Mouse (Mus musculus): ENCODE results near the gene Ifi203. TPM values are rescaled to one million over a fixed set of nuclear protein-coding genes. Genes with fewer than 3 reads are reported as not detected.
A peak's percentile ranks its signal among the peaks of the same experiment; 100 is the strongest.
"Not testable (repeated sequence)": the region's sequence is repeated elsewhere in the genome, so short reads cannot be mapped to it uniquely, and the experiment has no call there.

Ifi203 gene
- polyA plus RNA-seq, 1 experiment, result 9.9 TPM

DNA sequence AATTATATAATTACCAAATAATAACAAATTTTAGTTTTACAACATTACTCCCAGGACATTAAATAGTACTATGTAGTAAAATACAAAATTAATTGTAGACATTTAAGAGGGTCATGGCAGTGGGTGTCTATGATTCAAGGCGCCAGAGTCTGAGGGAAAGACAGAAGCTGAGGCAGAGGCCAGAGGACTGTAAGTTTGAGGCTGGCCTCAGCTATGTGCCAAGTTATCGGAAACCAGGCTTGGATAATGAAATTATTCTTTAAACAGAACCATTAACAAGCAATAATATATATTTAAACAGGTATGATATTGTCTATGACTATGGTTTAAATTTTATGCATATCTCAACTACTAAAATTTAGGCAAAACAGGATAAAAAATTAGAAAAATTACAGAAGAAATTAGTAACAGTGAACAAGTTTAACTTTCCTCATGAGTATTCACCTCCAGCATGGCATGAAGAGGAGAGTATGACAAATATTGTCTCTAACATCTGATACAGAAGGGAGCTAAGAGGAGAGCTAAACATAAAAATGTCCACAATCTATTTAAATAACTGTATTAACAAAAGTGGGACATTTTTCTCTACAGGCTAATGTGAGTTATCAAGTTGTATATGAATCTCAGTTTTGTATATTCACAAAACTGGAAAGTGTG, 30.5 kb downstream of the Ifi203 start:
- Histone ChIP-seq H3K27ac (ENCODE audit: insufficient read depth, low read depth, low read length) (no peak overlapping the region), H3K4me3 (ENCODE audit: insufficient read depth, low read depth, low read length) (no peak overlapping the region), H3K4me1 (ENCODE audit: control insufficient read depth, insufficient read depth, low read length) (no peaks in the 10 kb centered on the region), H3K27me3 (replicated peaks; ENCODE audit: control insufficient read depth, insufficient read depth, low read length) (no peaks in the 10 kb centered on the region), H3K36me3 (ENCODE audit: control insufficient read depth, insufficient read depth, low read length) (no peaks in the 10 kb centered on the region)
- no peak for DNase-seq
- WGBS, result 81% methylated on average over 2 of the region's 2 CpGs
- TF ChIP-seq CTCF (conservative IDR thresholded peaks at IDR 0.05; ENCODE audit: insufficient read depth, insufficient read length, low read depth, low read length) (no peak), POLR2A (IDR thresholded peaks at IDR 0.05; ENCODE audit: low read depth, low read length) (no peak)

DNA sequence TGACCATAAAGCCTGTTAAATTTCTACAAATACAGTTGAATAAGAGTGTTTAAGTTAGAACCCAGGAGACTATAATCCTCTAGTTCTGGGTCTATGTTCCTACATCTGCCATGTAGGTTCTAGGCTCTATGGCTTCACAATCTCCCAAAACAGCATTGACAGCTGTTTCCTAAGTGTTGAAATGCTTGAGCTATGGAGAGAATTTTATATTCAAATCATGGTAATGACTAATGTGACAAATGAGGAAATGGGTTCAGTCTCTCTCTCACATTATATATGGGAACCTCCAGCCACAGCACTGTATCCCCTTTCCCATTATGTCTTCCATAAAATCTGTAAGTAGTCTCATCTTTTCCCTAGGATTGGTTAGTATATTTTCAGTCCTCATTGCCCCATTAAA, 34.1 kb downstream of the Ifi203 start:
- H3K27ac ChIP-seq (ENCODE audit: insufficient read depth, low read depth, low read length); DNase-seq; H3K36me3 ChIP-seq (ENCODE audit: control insufficient read depth, insufficient read depth, low read length); H3K4me1 ChIP-seq (ENCODE audit: control insufficient read depth, insufficient read depth, low read length); H3K27me3 ChIP-seq (replicated peaks; ENCODE audit: control insufficient read depth, insufficient read depth, low read length); H3K4me3 ChIP-seq (ENCODE audit: insufficient read depth, low read depth, low read length): not testable (repeated sequence)

DNA sequence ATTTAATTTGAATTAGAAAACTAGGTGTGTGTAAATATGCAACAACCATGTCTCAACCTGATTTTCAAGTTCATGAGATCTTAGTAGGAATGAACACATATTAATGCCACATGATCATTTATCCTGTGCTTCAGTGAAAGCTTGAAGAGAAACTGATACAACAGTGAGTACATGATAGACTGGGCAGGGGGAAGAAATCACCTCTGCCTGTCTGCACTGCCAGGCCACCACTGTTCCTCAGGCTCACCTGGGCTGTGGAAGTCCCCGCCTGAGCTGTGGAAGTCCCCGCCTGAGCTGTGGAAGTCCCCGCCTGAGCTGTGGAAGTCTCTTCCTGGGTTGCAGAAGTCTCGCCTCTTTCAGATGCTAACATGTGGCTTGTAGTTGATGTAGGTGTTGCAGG, 36.6 kb downstream of the Ifi203 start:
- H3K27ac ChIP-seq (ENCODE audit: insufficient read depth, low read depth, low read length); H3K36me3 ChIP-seq (ENCODE audit: control insufficient read depth, insufficient read depth, low read length); H3K4me3 ChIP-seq (ENCODE audit: insufficient read depth, low read depth, low read length); H3K27me3 ChIP-seq (replicated peaks; ENCODE audit: control insufficient read depth, insufficient read depth, low read length); H3K4me1 ChIP-seq (ENCODE audit: control insufficient read depth, insufficient read depth, low read length); DNase-seq: not testable (repeated sequence)
- 85% methylated on average over 4 of the region's 4 CpGs for WGBS

DNA sequence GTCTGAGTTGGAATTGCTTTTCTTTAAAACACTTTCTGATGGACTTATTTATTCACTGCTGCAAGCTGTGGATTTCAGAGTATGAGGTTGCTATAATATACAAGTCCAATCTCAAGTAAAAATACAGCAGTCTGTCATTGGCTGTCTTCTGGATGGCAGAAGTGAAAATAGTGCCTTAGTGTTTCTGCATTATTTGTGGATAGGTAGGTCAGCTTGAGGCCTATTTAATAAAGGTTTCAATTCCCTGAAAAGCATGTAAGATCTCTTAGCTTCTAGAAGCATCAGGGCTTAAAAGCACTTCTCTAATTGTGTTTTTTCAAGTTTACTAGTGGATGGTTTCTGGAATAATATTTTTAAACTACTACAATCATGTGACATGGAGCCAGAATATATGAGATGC, 52.7 kb downstream of the Ifi203 start:
- not testable (repeated sequence) for H3K36me3 ChIP-seq (ENCODE audit: control insufficient read depth, insufficient read depth, low read length); DNase-seq

DNA sequence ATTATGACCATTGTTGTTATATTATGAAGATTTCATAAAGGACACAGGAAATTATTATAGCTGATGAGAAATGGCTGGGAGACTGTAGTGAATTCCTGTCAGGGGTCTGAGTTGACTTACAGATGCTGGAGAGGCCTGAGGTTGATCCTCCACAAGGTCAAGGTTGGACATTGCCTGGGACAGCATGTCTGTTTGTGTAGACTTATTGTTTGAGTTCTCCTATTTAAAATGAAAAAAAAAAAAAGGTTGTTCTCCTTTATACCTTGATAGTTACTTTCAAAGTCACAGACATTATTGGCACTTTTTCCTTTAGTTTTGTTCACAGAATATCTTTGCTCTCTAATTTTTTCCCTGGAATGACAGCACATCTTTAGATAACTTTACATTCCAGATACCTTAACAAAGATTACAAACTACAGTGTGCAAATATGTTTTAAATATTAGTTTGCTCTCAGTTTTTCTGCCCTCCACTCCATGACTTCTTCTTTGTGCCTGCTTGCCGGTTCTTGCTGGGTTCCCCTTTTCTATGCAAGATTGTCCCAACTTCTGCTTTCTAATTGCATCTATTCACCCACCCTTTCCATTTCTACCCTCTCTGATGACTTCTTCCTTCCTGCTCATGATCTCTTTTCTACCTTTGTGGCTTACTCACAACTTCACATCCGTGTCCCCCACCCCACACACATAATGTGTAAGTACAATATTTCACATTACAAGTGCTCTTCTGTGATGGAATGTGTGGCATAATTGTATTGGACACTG, 55.3 kb downstream of the Ifi203 start:
- not testable (repeated sequence) for H3K36me3 ChIP-seq (ENCODE audit: control insufficient read depth, insufficient read depth, low read length); H3K4me3 ChIP-seq (ENCODE audit: insufficient read depth, low read depth, low read length); DNase-seq; H3K27ac ChIP-seq (ENCODE audit: insufficient read depth, low read depth, low read length); H3K27me3 ChIP-seq (replicated peaks; ENCODE audit: control insufficient read depth, insufficient read depth, low read length); H3K4me1 ChIP-seq (ENCODE audit: control insufficient read depth, insufficient read depth, low read length)
- 93% methylated on average over 1 of the region's 2 CpGs for WGBS

More for the DNA sequence above, 52.7 kb downstream of the Ifi203 start:
- not testable (repeated sequence) for H3K27ac ChIP-seq (ENCODE audit: insufficient read depth, low read depth, low read length); H3K27me3 ChIP-seq (replicated peaks; ENCODE audit: control insufficient read depth, insufficient read depth, low read length); H3K4me1 ChIP-seq (ENCODE audit: control insufficient read depth, insufficient read depth, low read length); H3K4me3 ChIP-seq (ENCODE audit: insufficient read depth, low read depth, low read length)

DNA sequence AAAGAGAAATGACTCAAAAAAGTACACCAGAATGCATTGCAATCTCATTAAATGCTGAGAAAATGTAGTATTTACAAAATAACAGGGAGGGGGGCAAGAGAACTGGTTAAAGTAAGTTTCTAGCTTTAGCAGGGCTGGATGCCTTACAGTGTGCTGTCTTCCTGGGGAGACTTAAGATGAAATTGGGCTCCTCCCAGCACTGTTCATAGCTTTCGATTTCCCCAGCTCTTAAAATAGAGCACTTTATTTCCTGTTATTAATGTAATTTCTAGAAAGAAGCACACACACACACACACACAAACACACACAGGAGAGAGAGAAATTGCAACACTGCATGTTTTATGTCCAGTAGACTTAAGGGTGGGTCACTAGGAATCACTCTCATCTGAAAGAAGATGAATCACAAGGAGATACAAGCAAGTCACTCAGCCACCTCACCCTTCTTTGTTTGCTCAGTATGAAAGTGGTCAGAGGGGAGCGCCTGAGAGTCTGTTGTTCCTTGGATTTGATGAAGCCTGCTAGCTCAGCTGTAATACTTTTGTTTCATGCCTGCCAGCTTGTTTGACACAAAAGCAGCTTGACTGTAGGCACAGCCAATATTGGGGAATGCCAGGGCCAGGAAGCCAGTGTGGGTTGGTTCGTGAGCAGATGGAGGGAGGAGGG, 62.3 kb downstream of the Ifi203 start:
- Histone ChIP-seq H3K27ac (ENCODE audit: insufficient read depth, low read depth, low read length) (peak overlapping the region; percentile 82), H3K4me3 (ENCODE audit: insufficient read depth, low read depth, low read length) (0 out of 2 replicates have a peak overlapping the region, but pooled peaks have one; percentile 19)
- H3K27me3 ChIP-seq (replicated peaks; ENCODE audit: control insufficient read depth, insufficient read depth, low read length); H3K36me3 ChIP-seq (ENCODE audit: control insufficient read depth, insufficient read depth, low read length); H3K4me1 ChIP-seq (ENCODE audit: control insufficient read depth, insufficient read depth, low read length): not testable (repeated sequence)
- DNase-seq, result peak; percentile 66
- 41% methylated on average over 3 of the region's 3 CpGs for WGBS

DNA sequence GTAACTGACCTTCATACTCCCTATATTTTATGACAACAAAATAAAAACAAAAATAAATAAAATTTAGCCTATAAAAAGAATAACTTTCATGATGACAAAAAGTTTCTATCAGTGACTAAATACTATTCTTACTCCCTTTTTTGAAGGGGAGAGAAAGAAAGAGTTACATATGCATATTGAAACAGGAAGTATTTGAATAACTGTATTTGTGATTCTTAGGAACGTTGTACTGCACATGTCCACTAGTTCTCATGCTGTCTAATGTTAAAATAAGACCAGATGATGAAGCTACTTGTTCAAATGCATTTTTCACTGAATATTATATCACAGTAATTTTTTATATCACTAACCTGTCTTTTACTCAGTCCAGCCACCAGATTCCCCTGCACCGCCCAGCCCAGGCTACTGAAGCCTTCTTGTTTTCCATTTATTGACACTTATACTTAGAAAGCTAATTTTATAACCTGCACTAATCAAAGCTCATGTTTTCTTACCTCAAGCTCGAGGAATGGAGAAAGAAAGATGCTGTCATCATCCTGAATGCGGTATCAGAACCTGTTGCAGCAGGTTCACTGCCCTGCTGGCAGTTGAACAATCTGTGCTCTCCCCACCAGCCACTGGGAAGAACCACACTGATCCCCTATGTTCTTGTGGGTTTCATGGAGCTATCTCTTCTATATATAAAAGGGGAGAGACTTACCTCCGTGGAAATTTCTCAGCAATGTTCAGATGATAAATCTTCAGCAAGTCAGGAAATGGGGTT, 63.1 kb downstream of the Ifi203 start:
- not testable (repeated sequence) for H3K36me3 ChIP-seq (ENCODE audit: control insufficient read depth, insufficient read depth, low read length); H3K4me1 ChIP-seq (ENCODE audit: control insufficient read depth, insufficient read depth, low read length); H3K27me3 ChIP-seq (replicated peaks; ENCODE audit: control insufficient read depth, insufficient read depth, low read length); DNase-seq
- Histone ChIP-seq H3K4me3 (ENCODE audit: insufficient read depth, low read depth, low read length) (peak overlapping the region; percentile 37), H3K27ac (ENCODE audit: insufficient read depth, low read depth, low read length) (peak overlapping the region; percentile 26)
- 50% methylated on average over 5 of the region's 5 CpGs for WGBS

DNA sequence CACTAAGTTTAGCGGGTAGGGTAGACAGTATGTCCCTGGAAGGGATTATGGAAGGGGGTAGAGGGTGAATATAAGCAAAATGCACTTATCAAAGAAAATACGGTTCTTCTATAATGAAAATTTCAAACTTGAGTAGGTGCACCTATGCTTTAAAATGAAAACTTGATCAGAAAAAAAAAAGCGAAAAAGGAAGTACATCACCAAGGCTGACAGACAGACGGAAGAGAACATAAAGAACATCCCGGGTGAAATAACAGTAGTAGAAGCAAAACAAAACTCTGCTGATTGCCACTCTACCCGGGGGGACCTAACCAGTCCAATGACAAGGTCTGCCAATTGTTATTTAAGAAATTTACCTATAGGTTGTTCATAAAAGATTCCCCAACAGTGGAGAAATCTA, 64.2 kb downstream of the Ifi203 start:
- not testable (repeated sequence) for DNase-seq; H3K4me3 ChIP-seq (ENCODE audit: insufficient read depth, low read depth, low read length); H3K36me3 ChIP-seq (ENCODE audit: control insufficient read depth, insufficient read depth, low read length)

DNA sequence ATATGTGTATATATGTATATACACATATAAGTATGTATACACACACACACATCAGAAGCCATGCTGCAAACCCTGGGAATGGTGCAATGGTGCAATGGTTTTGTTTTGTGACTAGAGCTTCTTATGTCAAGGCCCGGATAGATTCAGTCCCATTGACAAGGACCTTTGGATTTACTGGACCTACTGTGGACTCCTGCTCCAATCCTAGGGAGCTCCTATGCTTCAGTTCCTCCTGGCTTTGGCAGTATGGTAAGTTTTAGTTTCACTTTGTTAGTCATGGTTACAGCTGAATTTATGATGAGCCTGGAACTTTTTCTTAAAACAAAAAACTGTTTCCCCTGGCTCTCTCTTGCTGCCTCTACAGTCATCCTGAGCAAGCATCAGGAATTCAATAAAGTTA, 65.3 kb downstream of the Ifi203 start:
- H3K36me3 ChIP-seq (ENCODE audit: control insufficient read depth, insufficient read depth, low read length); H3K27ac ChIP-seq (ENCODE audit: insufficient read depth, low read depth, low read length); H3K4me3 ChIP-seq (ENCODE audit: insufficient read depth, low read depth, low read length); H3K4me1 ChIP-seq (ENCODE audit: control insufficient read depth, insufficient read depth, low read length); DNase-seq; H3K27me3 ChIP-seq (replicated peaks; ENCODE audit: control insufficient read depth, insufficient read depth, low read length): not testable (repeated sequence)
- WGBS, result 67% methylated on average over 1 of the region's 1 CpGs

More for the DNA sequence above, 64.2 kb downstream of the Ifi203 start:
- WGBS, result 66% methylated on average over 6 of the region's 6 CpGs
- not testable (repeated sequence) for H3K27ac ChIP-seq (ENCODE audit: insufficient read depth, low read depth, low read length); H3K4me1 ChIP-seq (ENCODE audit: control insufficient read depth, insufficient read depth, low read length); H3K27me3 ChIP-seq (replicated peaks; ENCODE audit: control insufficient read depth, insufficient read depth, low read length)

Measured in kidney, adult 2 months (tissue).